Mouse (Mus musculus): ENCODE results near the gene Gm19402. TPM values are rescaled to one million over a fixed set of nuclear protein-coding genes. Genes with fewer than 3 reads are reported as not detected.

Gene Gm19402
- polyA plus RNA-seq, 1 experiment from 2014 or later = not detected

- Histone ChIP-seq H3K4me2 (no peak overlapping the region), H3K9me3 (replicated peaks) (no peaks in the 10 kb centered on the region; the same call in 1 of the 2 replicates), H3K36me3 (no peaks in the 10 kb centered on the region), H3K4me1 (replicated peaks) (no peaks in the 10 kb centered on the region), H3K27ac (ENCODE audit: poor library complexity, severe bottlenecking) (no peak overlapping the region), H3K27me3 (replicated peaks) (peaks cover 38% of the 10 kb centered on the region), H3K4me3 (no peak overlapping the region), H3K9ac (no peak overlapping the region)
- WGBS = 80% methylated on average over 8 of the region's 8 CpGs
- ATAC-seq (ENCODE audit: insufficient number of reproducible peaks, low FRiP score) = no peak
Observed at GRCm38 (mm10) chr10:77666342-77666741, 24.2 kb downstream of the Gm19402 start.

DNA sequence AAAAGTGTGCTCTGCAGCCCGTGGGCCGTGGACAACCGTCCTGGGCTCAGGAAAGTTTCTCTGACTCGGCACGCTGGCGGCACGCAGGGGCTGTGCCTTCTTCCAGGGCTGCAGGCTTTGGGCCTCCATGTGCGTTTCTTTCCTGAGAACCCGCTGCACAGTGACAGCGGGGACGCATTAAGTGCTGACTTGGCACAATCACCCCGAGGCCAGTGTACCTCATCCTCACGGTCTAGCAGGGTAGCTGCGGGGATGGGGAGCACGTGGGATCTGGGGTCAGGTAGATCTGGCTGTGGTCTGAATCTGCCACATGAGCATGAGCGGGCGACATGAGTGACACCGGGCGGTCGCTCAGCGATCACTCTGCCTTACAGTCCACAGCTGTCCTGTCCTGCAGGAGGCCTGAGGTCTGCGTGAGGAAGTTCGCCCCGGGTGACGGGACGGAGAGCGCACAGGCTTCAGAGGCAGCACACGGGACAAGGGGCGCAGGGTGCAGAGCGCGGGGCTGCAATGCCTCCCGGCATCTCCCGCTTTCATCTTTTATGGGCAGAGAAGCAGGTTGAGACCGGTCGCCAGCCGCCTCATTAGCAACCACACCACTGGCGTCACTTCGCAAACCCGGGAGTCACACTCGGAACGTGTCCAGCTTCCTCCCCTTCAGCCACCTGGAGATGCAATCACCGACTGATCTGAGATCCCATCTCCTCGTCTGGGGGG lies 26.4 kb downstream of the Gm19402 start:
- Histone ChIP-seq H3K9ac (no peak overlapping the region), H3K27me3 (replicated peaks) (peaks cover 38% of the 10 kb centered on the region), H3K4me2 (peak overlapping the region; percentile 32), H3K36me3 (no peaks in the 10 kb centered on the region), H3K4me1 (replicated peaks) (no peaks in the 10 kb centered on the region), H3K9me3 (replicated peaks) (peaks cover 10% of the 10 kb centered on the region; the same call in 1 of the 2 replicates), H3K4me3 (0 out of 2 replicates have a peak overlapping the region, but pooled peaks have one; percentile 5), H3K27ac (ENCODE audit: poor library complexity, severe bottlenecking) (no peak overlapping the region)
- ATAC-seq (ENCODE audit: insufficient number of reproducible peaks, low FRiP score) = no peak; the same call in 1 of the 2 replicates
- 35% methylated on average over 43 of the region's 43 CpGs for WGBS

GRCm38 (mm10) chr10:77658286-77658994 lies 32.1 kb downstream of the Gm19402 start:
- ATAC-seq (ENCODE audit: insufficient number of reproducible peaks, low FRiP score) = no peak
- peaks cover 5% of the 10 kb centered on the region for H3K27me3 ChIP-seq (replicated peaks)
- WGBS = 66% methylated on average over 15 of the region's 15 CpGs
- H3K4me1 ChIP-seq (replicated peaks) = no peaks in the 10 kb centered on the region
- no peak overlapping the region for H3K4me2 ChIP-seq
- no peak overlapping the region for H3K27ac ChIP-seq (ENCODE audit: poor library complexity, severe bottlenecking)
- H3K9me3 ChIP-seq (replicated peaks) = peaks cover 10% of the 10 kb centered on the region; the same call in 1 of the 2 replicates
- H3K4me3 ChIP-seq = no peak overlapping the region
- H3K9ac ChIP-seq = no peak overlapping the region
- H3K36me3 ChIP-seq = no peaks in the 10 kb centered on the region

GRCm38 (mm10) chr10:77652046-77652445 lies 38.5 kb downstream of the Gm19402 start:
- WGBS = 83% methylated on average over 9 of the region's 9 CpGs
- Histone ChIP-seq H3K27ac (ENCODE audit: poor library complexity, severe bottlenecking) (no peak overlapping the region), H3K4me1 (replicated peaks) (0 out of 2 replicates have a peak, but pooled peaks cover 3% of the 10 kb centered on the region), H3K9me3 (replicated peaks) (no peaks in the 10 kb centered on the region), H3K27me3 (replicated peaks) (no peaks in the 10 kb centered on the region), H3K4me2 (no peak overlapping the region), H3K9ac (no peak overlapping the region), H3K36me3 (no peaks in the 10 kb centered on the region), H3K4me3 (no peak overlapping the region)
- no peak for ATAC-seq (ENCODE audit: insufficient number of reproducible peaks, low FRiP score)

DNA sequence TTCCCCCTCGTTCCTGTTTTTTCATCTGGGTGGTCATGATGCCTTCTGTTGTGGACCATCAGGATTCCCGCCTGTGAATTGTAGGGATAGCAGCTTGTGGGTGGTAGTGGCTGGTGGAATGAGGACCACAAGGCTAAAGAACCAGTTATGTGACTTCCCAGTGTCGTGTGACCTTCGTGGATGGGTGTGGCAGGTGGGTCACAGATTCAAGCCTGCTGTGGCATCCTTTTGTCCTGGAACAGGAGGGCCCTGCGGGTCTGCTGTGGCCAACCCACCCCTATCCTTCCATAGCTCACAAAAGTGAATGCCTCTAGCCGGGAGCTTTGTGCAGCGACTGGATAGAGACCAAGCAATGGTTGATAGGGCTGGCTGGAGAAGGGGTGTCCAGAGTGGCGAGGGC lies 42.7 kb downstream of the Gm19402 start:
- peaks cover 39% of the 10 kb centered on the region for H3K36me3 ChIP-seq
- 78% methylated on average over 8 of the region's 8 CpGs for WGBS

DNA sequence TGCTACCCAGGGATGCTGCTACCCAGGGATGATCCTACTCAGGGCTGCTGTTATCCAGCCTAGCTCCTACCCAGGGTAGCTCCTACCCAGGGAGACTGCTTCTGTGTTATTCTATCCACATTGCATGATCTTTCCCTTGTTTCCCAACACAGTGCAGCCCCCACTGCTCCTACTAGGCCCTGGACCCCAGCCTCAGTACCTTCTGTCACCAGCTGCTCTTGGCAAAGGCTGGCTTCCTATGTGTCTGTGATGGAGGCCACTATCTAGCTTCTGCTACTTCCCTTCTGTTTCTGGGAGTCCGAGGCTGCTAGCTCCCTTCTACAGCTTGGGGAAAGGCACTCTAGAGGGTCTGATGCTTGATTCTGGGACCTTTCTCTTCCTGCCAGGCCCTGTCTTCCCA lies 43.1 kb downstream of the Gm19402 start:
- ATAC-seq (ENCODE audit: insufficient number of reproducible peaks, low FRiP score) = no peak
- Histone ChIP-seq H3K4me3 (no peak overlapping the region), H3K36me3 (peaks cover 41% of the 10 kb centered on the region), H3K9ac (no peak overlapping the region), H3K9me3 (replicated peaks) (no peaks in the 10 kb centered on the region), H3K27ac (ENCODE audit: poor library complexity, severe bottlenecking) (no peak overlapping the region), H3K4me1 (replicated peaks) (peaks cover 23% of the 10 kb centered on the region), H3K27me3 (replicated peaks) (no peaks in the 10 kb centered on the region), H3K4me2 (no peak overlapping the region)
- 50% methylated on average over 1 of the region's 1 CpGs for WGBS

More for the DNA sequence above, 42.7 kb downstream of the Gm19402 start:
- H3K4me3 ChIP-seq = no peak overlapping the region
- H3K27me3 ChIP-seq (replicated peaks) = no peaks in the 10 kb centered on the region
- H3K4me1 ChIP-seq (replicated peaks) = peaks cover 21% of the 10 kb centered on the region
- no peak overlapping the region for H3K4me2 ChIP-seq
- no peak for ATAC-seq (ENCODE audit: insufficient number of reproducible peaks, low FRiP score)
- H3K9me3 ChIP-seq (replicated peaks) = no peaks in the 10 kb centered on the region
- H3K9ac ChIP-seq = no peak overlapping the region
- H3K27ac ChIP-seq (ENCODE audit: poor library complexity, severe bottlenecking) = no peak overlapping the region

GRCm38 (mm10) chr10:77645571-77645970 lies 45.0 kb downstream of the Gm19402 start:
- Histone ChIP-seq H3K4me3 (no peak overlapping the region), H3K4me2 (no peak overlapping the region), H3K4me1 (replicated peaks) (peaks cover 23% of the 10 kb centered on the region), H3K9ac (no peak overlapping the region), H3K27me3 (replicated peaks) (no peaks in the 10 kb centered on the region), H3K9me3 (replicated peaks) (no peaks in the 10 kb centered on the region), H3K27ac (ENCODE audit: poor library complexity, severe bottlenecking) (no peak overlapping the region), H3K36me3 (peaks cover 59% of the 10 kb centered on the region)
- 83% methylated on average over 5 of the region's 5 CpGs for WGBS
- no peak for ATAC-seq (ENCODE audit: insufficient number of reproducible peaks, low FRiP score)

DNA sequence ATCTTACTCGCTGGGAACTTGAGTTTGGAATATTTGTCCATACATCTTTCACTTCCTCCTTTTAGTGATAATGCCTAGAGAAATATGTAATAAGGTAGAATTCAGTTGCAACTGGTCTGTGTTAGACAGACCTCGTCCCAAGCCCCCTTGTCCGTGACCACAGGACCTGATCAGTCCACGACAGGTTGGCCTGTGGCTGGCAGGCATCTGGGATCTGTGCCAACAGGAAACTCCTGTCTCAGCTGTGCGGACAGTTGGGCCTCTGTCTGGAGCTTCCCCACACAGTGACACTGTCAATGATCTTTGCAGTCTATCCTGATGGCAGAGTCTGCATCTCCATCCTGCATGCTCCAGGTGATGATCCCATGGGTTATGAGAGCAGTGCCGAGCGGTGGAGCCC lies 47.4 kb downstream of the Gm19402 start:
- Histone ChIP-seq H3K9me3 (replicated peaks) (no peaks in the 10 kb centered on the region), H3K9ac (no peak overlapping the region), H3K36me3 (peaks cover 66% of the 10 kb centered on the region), H3K4me1 (replicated peaks) (peaks cover 33% of the 10 kb centered on the region), H3K4me3 (no peak overlapping the region), H3K27me3 (replicated peaks) (no peaks in the 10 kb centered on the region), H3K4me2 (no peak overlapping the region), H3K27ac (ENCODE audit: poor library complexity, severe bottlenecking) (no peak overlapping the region)
- WGBS = 68% methylated on average over 7 of the region's 7 CpGs
- ATAC-seq (ENCODE audit: insufficient number of reproducible peaks, low FRiP score) = no peak

MicroRNAs within 50 kb of the gene (microRNA counts, 519-probe panel; counts per million panel counts)
- not detected for microRNA mmu-miR-1930

Small RNA genes lying within 50 kb of the gene (microRNA-seq; reads per million reads assigned to microRNA genes)
- 12.7 reads per million, percentile 28 among the genes with 10 or more reads in this experiment for gene Mir1930

Other genes with a start within 250 kb of the Gm19402 start
- gene Fam207a, start 175.0 kb downstream of the Gm19402 start, polyA plus RNA-seq (2016; fragmentation: Nextera tagmentation; extraction: Ambion mirVana) = 31.0 and 32.1 TPM in 2 replicates
- gene Itgb2, start 160.5 kb downstream of the Gm19402 start, polyA plus RNA-seq (2016; fragmentation: Nextera tagmentation; extraction: Ambion mirVana) = 1.5 and 2.5 TPM in 2 replicates
- gene Pttg1ip, start 109.0 kb downstream of the Gm19402 start, polyA plus RNA-seq (2016; fragmentation: Nextera tagmentation; extraction: Ambion mirVana) = 103 and 104 TPM in 2 replicates
- 177 and 184 TPM in 2 replicates for gene Sumo3, start 84.7 kb downstream of the Gm19402 start, polyA plus RNA-seq (2016; fragmentation: Nextera tagmentation; extraction: Ambion mirVana)
- 14.5 TPM in 1 of 2 replicates, not detected in the other for gene Gm49325, start 84.6 kb downstream of the Gm19402 start, polyA plus RNA-seq (2016; fragmentation: Nextera tagmentation; extraction: Ambion mirVana)
- gene Ube2g2, start 68.5 kb downstream of the Gm19402 start, polyA plus RNA-seq (2016; fragmentation: Nextera tagmentation; extraction: Ambion mirVana) = 69.5 and 72.8 TPM in 2 replicates
- gene Tspear, start 4.2 kb downstream of the Gm19402 start, polyA plus RNA-seq (2016; fragmentation: Nextera tagmentation; extraction: Ambion mirVana) = not detected in 2 replicates
- not detected in 2 replicates for gene Gm9508, start 6.5 kb upstream of the Gm19402 start, polyA plus RNA-seq (2016; fragmentation: Nextera tagmentation; extraction: Ambion mirVana)
- not detected in 2 replicates for gene Gm10272, start 15.9 kb upstream of the Gm19402 start, polyA plus RNA-seq (2016; fragmentation: Nextera tagmentation; extraction: Ambion mirVana)
- not detected in 2 replicates for gene Gm10024, start 20.7 kb upstream of the Gm19402 start, polyA plus RNA-seq (2016; fragmentation: Nextera tagmentation; extraction: Ambion mirVana)
- not detected in 2 replicates for gene Gm10142, start 25.1 kb upstream of the Gm19402 start, polyA plus RNA-seq (2016; fragmentation: Nextera tagmentation; extraction: Ambion mirVana)
- not detected in 2 replicates for gene Krtap12-1, start 29.8 kb upstream of the Gm19402 start, polyA plus RNA-seq (2016; fragmentation: Nextera tagmentation; extraction: Ambion mirVana)
- not detected in 2 replicates for gene Gm10100, start 35.7 kb upstream of the Gm19402 start, polyA plus RNA-seq (2016; fragmentation: Nextera tagmentation; extraction: Ambion mirVana)
- gene Gm18596, start 51.9 kb upstream of the Gm19402 start, polyA plus RNA-seq (2016; fragmentation: Nextera tagmentation; extraction: Ambion mirVana) = not detected in 2 replicates
- gene Gm9736, start 60.6 kb upstream of the Gm19402 start, polyA plus RNA-seq (2016; fragmentation: Nextera tagmentation; extraction: Ambion mirVana) = not detected in 2 replicates
- not detected in 2 replicates for gene Gm3233, start 68.9 kb upstream of the Gm19402 start, polyA plus RNA-seq (2016; fragmentation: Nextera tagmentation; extraction: Ambion mirVana)
- not detected in 2 replicates for gene Gm3238, start 80.6 kb upstream of the Gm19402 start, polyA plus RNA-seq (2016; fragmentation: Nextera tagmentation; extraction: Ambion mirVana)
- gene Gm7138, start 86.2 kb upstream of the Gm19402 start, polyA plus RNA-seq (2016; fragmentation: Nextera tagmentation; extraction: Ambion mirVana) = not detected in 2 replicates
- not detected in 2 replicates for gene Gm3250, start 91.8 kb upstream of the Gm19402 start, polyA plus RNA-seq (2016; fragmentation: Nextera tagmentation; extraction: Ambion mirVana)
- gene Gm7137, start 97.4 kb upstream of the Gm19402 start, polyA plus RNA-seq (2016; fragmentation: Nextera tagmentation; extraction: Ambion mirVana) = not detected in 2 replicates
- gene Gm9639, start 104.3 kb upstream of the Gm19402 start, polyA plus RNA-seq (2016; fragmentation: Nextera tagmentation; extraction: Ambion mirVana) = not detected in 2 replicates
- gene Gm19668, start 108.4 kb upstream of the Gm19402 start, polyA plus RNA-seq (2016; fragmentation: Nextera tagmentation; extraction: Ambion mirVana) = not detected in 2 replicates
- not detected in 2 replicates for gene Gm9507, start 121.1 kb upstream of the Gm19402 start, polyA plus RNA-seq (2016; fragmentation: Nextera tagmentation; extraction: Ambion mirVana)
- gene Gm2696, start 123.9 kb upstream of the Gm19402 start, polyA plus RNA-seq (2016; fragmentation: Nextera tagmentation; extraction: Ambion mirVana) = not detected in 2 replicates
- gene Krtap10-4, start 136.3 kb upstream of the Gm19402 start, polyA plus RNA-seq (2016; fragmentation: Nextera tagmentation; extraction: Ambion mirVana) = not detected in 2 replicates
- not detected in 2 replicates for gene Krtap10-10, start 145.2 kb upstream of the Gm19402 start, polyA plus RNA-seq (2016; fragmentation: Nextera tagmentation; extraction: Ambion mirVana)
- gene Gm36176, start 156.0 kb upstream of the Gm19402 start, polyA plus RNA-seq (2016; fragmentation: Nextera tagmentation; extraction: Ambion mirVana) = not detected in 2 replicates
- not detected in 2 replicates for gene Gm10318, start 162.1 kb upstream of the Gm19402 start, polyA plus RNA-seq (2016; fragmentation: Nextera tagmentation; extraction: Ambion mirVana)
- gene Gm3285, start 171.2 kb upstream of the Gm19402 start, polyA plus RNA-seq (2016; fragmentation: Nextera tagmentation; extraction: Ambion mirVana) = not detected in 2 replicates
- 1.9 and 2.1 TPM in 2 replicates for gene Lrrc3, start 211.8 kb upstream of the Gm19402 start, polyA plus RNA-seq (2016; fragmentation: Nextera tagmentation; extraction: Ambion mirVana)